Mouse (Mus musculus): Measurements from ENCODE around the gene Slc2a2.

- TF ChIP-seq CTCF (IDR thresholded peaks at IDR 0.05; ENCODE audit: insufficient read depth, low read depth, low read length) = no peak
- TF ChIP-seq POLR2A (IDR thresholded peaks at IDR 0.05; ENCODE audit: insufficient read depth, low read depth, low read length) = no peak
Measured at GRCm38 (mm10) chr3:28705522-28706137, 7.9 kb downstream of the Slc2a2 start.

All from olfactory bulb, adult 2 months (tissue).